Mouse (Mus musculus) frontal cortex, postnatal 25 days (tissue): Measurements from ENCODE around the gene Adgrl3.

Experiments
- DNase-seq, 2 experiments: peaks; one replicate each; pipeline ENCODE4 v3.0.0; 2022; ENCODE audit warnings: low spot score in 2 of 2

Adgrl3 gene

GRCm38 (mm10) chr5:81832679-81833078 lies 812.7 kb downstream of the Adgrl3 start:
- DNase-seq: no peak

- no peak for DNase-seq
Measured at GRCm38 (mm10) chr5:81837860-81838259, 817.9 kb downstream of the Adgrl3 start.

- DNase-seq: no peak
Measured at GRCm38 (mm10) chr5:81843798-81844197, 823.9 kb downstream of the Adgrl3 start.

GRCm38 (mm10) chr5:81870336-81870735 lies 850.4 kb downstream of the Adgrl3 start:
- DNase-seq: no peak
